Comparison of ENCODE assay signal across 8 mouse cellular contexts in genomic region chr6:83325525-83326393, GRCm38 (mm10). TPM values are rescaled to one million over a fixed set of nuclear protein-coding genes. Genes with fewer than 3 reads are reported as not detected.
DNase-seq lines count a peak whose midpoint lies in the region; ATAC-seq and TF ChIP-seq lines count a peak whose summit lies in the region.

Gene Mthfd2 (minus strand): TSS chr6:83325908.
Gene Mob1a (plus strand): TSS chr6:83326016.

- WGBS in bone marrow, adult 2 months = under 1% methylated on average over 65 of the region's 65 CpGs
- WGBS in embryonic facial prominence, embryonic 15.5 days = under 1% methylated on average over 65 of the region's 65 CpGs
- 1% methylated on average over 60 of the region's 65 CpGs for WGBS in limb, embryonic 14.5 days
- WGBS in midbrain, postnatal 0 days = 2% methylated on average over 61 of the region's 65 CpGs

- TF ChIP-seq CTCF in bone marrow, adult 2 months (IDR thresholded peaks at IDR 0.05; ENCODE audit: control insufficient read depth, insufficient read depth, low read length) = no peak
- peak; percentile 23; the same call in 1 of the 2 replicates for TF ChIP-seq CTCF in midbrain, postnatal 0 days (IDR thresholded peaks at IDR 0.05)

- ATAC-seq in embryonic facial prominence, embryonic 15.5 days (ENCODE audit: insufficient number of reproducible peaks, low FRiP score, low TSS enrichment, low read depth) = peak; percentile 97
- ATAC-seq in limb, embryonic 14.5 days (ENCODE audit: low FRiP score, low read depth) = peak; percentile 97
- ATAC-seq in midbrain, postnatal 0 days (ENCODE audit: low FRiP score) = peak; percentile 97

- peak within 1 kb of the TSS; percentile 72 for H3K4me2 ChIP-seq in embryonic facial prominence, embryonic 15.5 days (replicated peaks)
- peak within 1 kb of the TSS; percentile 78 for H3K4me2 ChIP-seq in limb, embryonic 14.5 days (replicated peaks; ENCODE audit: low read depth, low read length, severe bottlenecking)
- H3K4me2 ChIP-seq in midbrain, postnatal 0 days (ENCODE audit: low read depth, low read length, poor library complexity, severe bottlenecking) = peak within 1 kb of the TSS; percentile 60

- peak within 1 kb of the TSS; percentile 78 for H3K9ac ChIP-seq in embryonic facial prominence, embryonic 15.5 days
- peak within 1 kb of the TSS; percentile 93 for H3K9ac ChIP-seq in limb, embryonic 14.5 days (ENCODE audit: low read depth, low read length, severe bottlenecking)
- H3K9ac ChIP-seq in midbrain, postnatal 0 days (replicated peaks; ENCODE audit: low read length, poor library complexity, severe bottlenecking) = peak within 1 kb of the TSS; percentile 94

- peak within 1 kb of the TSS; percentile 85 for H3K4me3 ChIP-seq in bone marrow, adult 2 months (replicated peaks; ENCODE audit: control insufficient read depth, low read depth, low read length)
- H3K4me3 ChIP-seq in embryonic facial prominence, embryonic 15.5 days (replicated peaks) = peak within 1 kb of the TSS; percentile 81
- H3K4me3 ChIP-seq in limb, embryonic 14.5 days (replicated peaks; ENCODE audit: low read length) = peak within 1 kb of the TSS; percentile 86
- H3K4me3 ChIP-seq in midbrain, postnatal 0 days (ENCODE audit: low read depth, low read length) = peak within 1 kb of the TSS; percentile 89

- H3K4me1 ChIP-seq in bone marrow, adult 2 months (ENCODE audit: control insufficient read depth, insufficient read depth, low read length) = peaks cover 3% of the 10 kb centered on the region; the same call in 1 of the 2 replicates
- peaks cover 12% of the 10 kb centered on the region for H3K4me1 ChIP-seq in embryonic facial prominence, embryonic 15.5 days
- H3K4me1 ChIP-seq in limb, embryonic 14.5 days (ENCODE audit: control insufficient read depth, insufficient read depth, low read length) = peaks cover 12% of the 10 kb centered on the region
- H3K4me1 ChIP-seq in midbrain, postnatal 0 days (ENCODE audit: insufficient read depth, low read length) = peaks cover 4% of the 10 kb centered on the region; the same call in 1 of the 2 replicates

- no peaks in the 10 kb centered on the region for H3K9me3 ChIP-seq in embryonic facial prominence, embryonic 15.5 days (replicated peaks)
- no peaks in the 10 kb centered on the region for H3K9me3 ChIP-seq in limb, embryonic 14.5 days (ENCODE audit: control insufficient read depth, low read length)
- no peaks in the 10 kb centered on the region for H3K9me3 ChIP-seq in midbrain, postnatal 0 days (ENCODE audit: low read length)

- H3K27ac ChIP-seq in bone marrow, adult 2 months (ENCODE audit: control insufficient read depth, insufficient read depth, low read depth, low read length, poor library complexity) = peak within 1 kb of the TSS; percentile 99
- peak within 1 kb of the TSS; percentile 95 for H3K27ac ChIP-seq in embryonic facial prominence, embryonic 15.5 days (replicated peaks)
- peak within 1 kb of the TSS; percentile 90 for H3K27ac ChIP-seq in limb, embryonic 14.5 days (replicated peaks; ENCODE audit: low read depth, low read length)
- peak within 1 kb of the TSS; percentile 82 for H3K27ac ChIP-seq in midbrain, postnatal 0 days (ENCODE audit: low read depth, low read length)

- H3K27me3 ChIP-seq in embryonic facial prominence, embryonic 15.5 days = no peaks in the 10 kb centered on the region
- H3K27me3 ChIP-seq in limb, embryonic 14.5 days (ENCODE audit: control insufficient read depth, insufficient read depth, low read length) = no peaks in the 10 kb centered on the region
- H3K27me3 ChIP-seq in midbrain, postnatal 0 days (ENCODE audit: insufficient read depth, low read length) = no peaks in the 10 kb centered on the region

- peak; percentile 98 for TF ChIP-seq POLR2A in bone marrow, adult 2 months (IDR thresholded peaks at IDR 0.05; ENCODE audit: borderline replicate concordance, control insufficient read depth, low read depth, low read length)
- TF ChIP-seq POLR2A in limb, embryonic 14.5 days (IDR thresholded peaks at IDR 0.05; ENCODE audit: borderline replicate concordance, extremely low read depth, insufficient read depth, insufficient read length) = 0 out of 2 replicates have a peak, but pooled peaks have one; percentile 65

- H3K36me3 ChIP-seq in embryonic facial prominence, embryonic 15.5 days = peaks cover 21% of the 10 kb centered on the region; the same call in 1 of the 2 replicates
- peaks cover 19% of the 10 kb centered on the region for H3K36me3 ChIP-seq in limb, embryonic 14.5 days (ENCODE audit: control insufficient read depth, insufficient read depth, low read length)
- peaks cover 5% of the 10 kb centered on the region; the same call in 1 of the 2 replicates for H3K36me3 ChIP-seq in midbrain, postnatal 0 days (ENCODE audit: insufficient read depth, low read length)

- peak; percentile 97 for DNase-seq in 416B (ENCODE audit: low read depth)
- peak; percentile 96 for DNase-seq in heart, adult 8-10 months (ENCODE audit: low spot score)
- peak; percentile 96 for DNase-seq in kidney, adult 9 months
- peak; percentile 98 for DNase-seq in limb, embryonic 14.5 days (ENCODE audit: low spot score)
- peak; percentile 96 for DNase-seq in midbrain, postnatal 0 days (ENCODE audit: low spot score)
- peak; percentile 90 to 91 for DNase-seq in spleen, postnatal 14 days (ENCODE audit: low spot score in 2 of 2)

RNA-seq across cellular contexts. Expression of gene Mthfd2, which starts in this region (rescaled TPM):
- polyA plus RNA-seq in bone marrow, adult 2 months (2011; ENCODE audit: insufficient read depth, insufficient read length, low replicate concordance, missing spikeins) = 22.0 and 30.0 TPM in 2 replicates
- 27.2 and 30.5 TPM in 2 replicates for polyA plus RNA-seq in embryonic facial prominence, embryonic 15.5 days (2015; fragmentation: Nextera tagmentation; extraction: Ambion mirVana)
- 1 to 10 TPM; 1.0 to 2.2 (median 1.9) TPM for total RNA-seq in heart, adult 8-10 months (2022)
- 26.3 and 27.3 TPM in 2 replicates for polyA plus RNA-seq in limb, embryonic 14.5 days (2012; rRNA removed)
- polyA plus RNA-seq in limb, embryonic 14.5 days (2014; fragmentation: Nextera tagmentation; extraction: Ambion mirVana) = 35.3 and 38.5 TPM in 2 replicates
- total RNA-seq in midbrain, postnatal 0 days (2014; rRNA removed) = 19.2 and 24.0 TPM in 2 replicates
- polyA plus RNA-seq in midbrain, postnatal 0 days (2015; fragmentation: Nextera tagmentation; extraction: Ambion mirVana) = 27.0 and 32.0 TPM in 2 replicates

RNA-seq across cellular contexts. Expression of gene Mob1a, which starts in this region (rescaled TPM):
- polyA plus RNA-seq in bone marrow, adult 2 months (2011; ENCODE audit: insufficient read depth, insufficient read length, low replicate concordance, missing spikeins) = 24.6 and 31.2 TPM in 2 replicates
- 64.1 and 65.9 TPM in 2 replicates for polyA plus RNA-seq in embryonic facial prominence, embryonic 15.5 days (2015; fragmentation: Nextera tagmentation; extraction: Ambion mirVana)
- total RNA-seq in heart, adult 8-10 months (2022) = 10 to 100 TPM; 15.5 to 28.4 (median 20.2) TPM
- 50.4 and 52.3 TPM in 2 replicates for polyA plus RNA-seq in limb, embryonic 14.5 days (2012; rRNA removed)
- 75.8 and 77.9 TPM in 2 replicates for polyA plus RNA-seq in limb, embryonic 14.5 days (2014; fragmentation: Nextera tagmentation; extraction: Ambion mirVana)
- total RNA-seq in midbrain, postnatal 0 days (2014; rRNA removed) = 23.2 and 31.6 TPM in 2 replicates
- polyA plus RNA-seq in midbrain, postnatal 0 days (2015; fragmentation: Nextera tagmentation; extraction: Ambion mirVana) = 8.7 and 9.0 TPM in 2 replicates

Comparison
In these comparisons a context has a peak if more than half of its experiments do, and no peak if none do; other contexts are left out.
1. Peak in every context shown above with its lines: DNase-seq, ATAC-seq, H3K4me3 ChIP-seq and H3K27ac ChIP-seq.